ENCODE assay signal across 23 mouse cellular contexts in the genomic region with DNA sequence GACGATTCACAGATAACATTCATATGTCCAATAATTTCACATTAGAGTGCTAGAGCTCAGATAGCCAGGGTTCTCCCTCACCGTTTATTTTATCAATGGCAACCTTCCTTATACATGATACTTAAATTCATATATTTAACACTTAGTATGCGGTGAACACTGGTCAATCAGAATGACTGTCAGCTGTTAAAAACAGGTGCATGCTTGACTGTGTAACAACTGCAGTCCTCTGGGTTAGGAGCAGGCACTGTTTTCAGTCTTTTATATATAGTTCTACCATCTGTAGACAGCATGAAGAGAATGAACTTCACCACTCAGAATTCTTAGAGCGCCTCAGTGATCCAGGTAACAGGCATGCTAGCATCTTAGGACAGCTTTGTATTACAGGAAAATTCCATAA.
DNase-seq lines count a peak whose midpoint lies in the region; ATAC-seq and TF ChIP-seq lines count a peak whose summit lies in the region.
"Had no signal": no experiment of that assay in that cellular context is flagged by ENCODE, and none has a peak within 500 bp of the region (broad histone marks: within the 10 kb centered on the region; RNA-seq: fewer than 3 reads in every experiment).

No protein-coding gene starts in this region.

- 0 out of 2 replicates have a peak overlapping the region, but pooled peaks have one; percentile 5 for H3K4me3 ChIP-seq in heart, embryonic 13.5 days
- no peak overlapping the region for H3K4me3 ChIP-seq in heart, embryonic 11.5 days (ENCODE audit: low read depth, low read length)
- no peak overlapping the region for H3K4me3 ChIP-seq in heart, embryonic 15.5 days
- H3K4me3 ChIP-seq in heart, postnatal 0 days (ENCODE audit: low read depth, low read length) = peak overlapping the region; percentile 14; the same call in 1 of the 2 replicates
- H3K4me3 ChIP-seq: embryonic facial prominence, embryonic 13.5 days; embryonic facial prominence, embryonic 15.5 days; erythroblast, embryonic 14.5 days; forebrain, embryonic 10.5 days; forebrain, embryonic 12.5 days had no signal

- no peak for ATAC-seq in heart, embryonic 13.5 days (ENCODE audit: extremely low read depth, insufficient number of reproducible peaks, low FRiP score, low TSS enrichment)
- no peak for ATAC-seq in heart, embryonic 11.5 days (replicated peaks; ENCODE audit: insufficient number of reproducible peaks, low FRiP score, low TSS enrichment)
- no peak for ATAC-seq in heart, embryonic 15.5 days (replicated peaks; ENCODE audit: insufficient number of reproducible peaks, insufficient read depth, low FRiP score, low read depth)
- no peak for ATAC-seq in heart, postnatal 0 days (ENCODE audit: insufficient read depth, low read depth)
- ATAC-seq: forebrain, embryonic 14.5 days had no signal

- no peak for TF ChIP-seq EP300 in heart, postnatal 0 days (IDR thresholded peaks at IDR 0.05; ENCODE audit: low read depth)

- WGBS in heart, embryonic 13.5 days = 76% methylated on average over 4 of the region's 4 CpGs
- 79% methylated on average over 4 of the region's 4 CpGs for WGBS in heart, embryonic 11.5 days (ENCODE audit: insufficient replicate concordance)
- WGBS in heart, embryonic 15.5 days = 74% methylated on average over 4 of the region's 4 CpGs
- WGBS in heart, postnatal 0 days = 58% methylated on average over 4 of the region's 4 CpGs

- no peak for DNase-seq in heart, postnatal 10 days
- no peak for DNase-seq in heart, postnatal 0 days (ENCODE audit: low spot score)
- no peak for DNase-seq in heart, postnatal 25 days (ENCODE audit: low spot score)
- DNase-seq in liver = no peak
- DNase-seq: adrenal gland, adult 2 months; adrenal gland, postnatal 10 days; adrenal gland, postnatal 25 days; cerebellum, adult 11 months; cerebellum, adult 18-20 months; cerebellum, adult 8-10 months; cerebellum, adult 9-11 months; cerebellum, postnatal 14 days; cerebellum, postnatal 36 days; embryo, embryonic 11 days had no signal

- H3K9me3 ChIP-seq in heart, embryonic 13.5 days = no peaks in the 10 kb centered on the region
- no peaks in the 10 kb centered on the region for H3K9me3 ChIP-seq in heart, embryonic 11.5 days (replicated peaks; ENCODE audit: control insufficient read depth, low read length)
- no peaks in the 10 kb centered on the region for H3K9me3 ChIP-seq in heart, embryonic 15.5 days (replicated peaks)
- no peaks in the 10 kb centered on the region for H3K9me3 ChIP-seq in heart, postnatal 0 days (replicated peaks; ENCODE audit: control insufficient read depth, low read length)
- H3K9me3 ChIP-seq: embryonic facial prominence, embryonic 13.5 days; embryonic facial prominence, embryonic 15.5 days; forebrain, embryonic 10.5 days; forebrain, embryonic 12.5 days had no signal

- intact Hi-C loops in heart, postnatal 10 days (cut with DNase I) = no loop called here
- intact Hi-C loops in heart, postnatal 25 days (cut with DNase I) = no loop called here

- no peak for TF ChIP-seq CTCF in heart, postnatal 0 days (IDR thresholded peaks at IDR 0.05; ENCODE audit: low read depth)

- peak overlapping the region; percentile 65 for H3K4me2 ChIP-seq in heart, embryonic 13.5 days
- H3K4me2 ChIP-seq in heart, embryonic 11.5 days = no peak overlapping the region
- H3K4me2 ChIP-seq in heart, embryonic 15.5 days = peak overlapping the region; percentile 5; the same call in 1 of the 2 replicates
- H3K4me2 ChIP-seq in heart, postnatal 0 days (ENCODE audit: low read depth, low read length) = peak overlapping the region; percentile 48
- H3K4me2 ChIP-seq: embryonic facial prominence, embryonic 13.5 days; embryonic facial prominence, embryonic 15.5 days; forebrain, embryonic 12.5 days had no signal

- H3K27ac ChIP-seq in heart, embryonic 13.5 days (replicated peaks) = peak overlapping the region; percentile 12; the same call in 1 of the 2 replicates
- no peak overlapping the region for H3K27ac ChIP-seq in heart, embryonic 11.5 days (ENCODE audit: low read depth, low read length)
- H3K27ac ChIP-seq in heart, embryonic 15.5 days = no peak overlapping the region
- no peak overlapping the region; the same call in 1 of the 2 replicates for H3K27ac ChIP-seq in heart, postnatal 0 days (ENCODE audit: low read depth)
- H3K27ac ChIP-seq: embryonic facial prominence, embryonic 13.5 days; embryonic facial prominence, embryonic 15.5 days; forebrain, embryonic 10.5 days; forebrain, embryonic 12.5 days had no signal

- H3K4me1 ChIP-seq in heart, embryonic 13.5 days = peaks cover 42% of the 10 kb centered on the region
- H3K4me1 ChIP-seq in heart, embryonic 11.5 days (ENCODE audit: control insufficient read depth, insufficient read depth, low read length) = peaks cover 13% of the 10 kb centered on the region; the same call in 1 of the 2 replicates
- peaks cover 18% of the 10 kb centered on the region for H3K4me1 ChIP-seq in heart, embryonic 15.5 days (replicated peaks)
- peaks cover 21% of the 10 kb centered on the region for H3K4me1 ChIP-seq in heart, postnatal 0 days (ENCODE audit: control insufficient read depth, insufficient read depth)
- H3K4me1 ChIP-seq: forebrain, embryonic 10.5 days; forebrain, embryonic 12.5 days had no signal

- no peak overlapping the region for H3K9ac ChIP-seq in heart, embryonic 13.5 days
- no peak overlapping the region for H3K9ac ChIP-seq in heart, embryonic 11.5 days (ENCODE audit: low read depth, low read length)
- no peak overlapping the region for H3K9ac ChIP-seq in heart, embryonic 15.5 days
- 0 out of 2 replicates have a peak overlapping the region, but pooled peaks have one; percentile 3 for H3K9ac ChIP-seq in heart, postnatal 0 days (replicated peaks; ENCODE audit: low read depth, low read length)
- H3K9ac ChIP-seq: embryonic facial prominence, embryonic 13.5 days; embryonic facial prominence, embryonic 15.5 days; forebrain, embryonic 12.5 days had no signal

- H3K36me3 ChIP-seq in heart, embryonic 13.5 days = no peaks in the 10 kb centered on the region
- no peaks in the 10 kb centered on the region for H3K36me3 ChIP-seq in heart, embryonic 11.5 days (ENCODE audit: control insufficient read depth, insufficient read depth, low read length)
- no peaks in the 10 kb centered on the region for H3K36me3 ChIP-seq in heart, embryonic 15.5 days
- no peaks in the 10 kb centered on the region for H3K36me3 ChIP-seq in heart, postnatal 0 days (replicated peaks; ENCODE audit: control insufficient read depth, insufficient read depth, low read length)
- H3K36me3 ChIP-seq: embryonic facial prominence, embryonic 13.5 days; embryonic facial prominence, embryonic 15.5 days; forebrain, embryonic 10.5 days; forebrain, embryonic 12.5 days had no signal

- no peaks in the 10 kb centered on the region for H3K27me3 ChIP-seq in heart, embryonic 13.5 days (replicated peaks)
- H3K27me3 ChIP-seq in heart, embryonic 11.5 days (ENCODE audit: control insufficient read depth, insufficient read depth, low read length) = no peaks in the 10 kb centered on the region
- no peaks in the 10 kb centered on the region for H3K27me3 ChIP-seq in heart, embryonic 15.5 days
- no peaks in the 10 kb centered on the region for H3K27me3 ChIP-seq in heart, postnatal 0 days (ENCODE audit: control insufficient read depth, insufficient read depth, low read length)
- H3K27me3 ChIP-seq: embryonic facial prominence, embryonic 13.5 days; embryonic facial prominence, embryonic 15.5 days; forebrain, embryonic 12.5 days had no signal

Comparison
In these comparisons a context has a peak if more than half of its experiments do, and no peak if none do; other contexts are left out.
1. H3K4me3 ChIP-seq: peak in heart, embryonic 13.5 days (single experiment) and heart, postnatal 0 days (single experiment); none in heart, embryonic 11.5 days (single experiment) and heart, embryonic 15.5 days (single experiment).